Mouse (Mus musculus) kidney, adult 2 months (tissue): ENCODE results near the gene Tm6sf1.

Source experiments
- CTCF ChIP-seq: fragments of 200-500 bp; conservative IDR thresholded peaks from 2 replicates; pipeline ENCODE4 v1.5.1; 2011; ENCODE audit warnings: low read depth, mild to moderate bottlenecking, control low read depth, low read length, moderate library complexity, mixed read lengths; ENCODE audit not compliant: insufficient read depth, insufficient read length
- POLR2A ChIP-seq: fragments of 200-500 bp; IDR thresholded peaks from one replicate; pipeline ENCODE4 v1.6.1; 2011; ENCODE audit warnings: low read depth, low read length, control low read depth

- TF ChIP-seq CTCF (no peak), POLR2A (no peak)
Observed at GRCm38 (mm10) chr7:81867231-81867930, 8.6 kb downstream of the Tm6sf1 start.
